Mouse (Mus musculus) CH12.LX (cell line): Measurements from ENCODE around the gene Fam71e1. TPM values are rescaled to one million over a fixed set of nuclear protein-coding genes. Genes with fewer than 3 reads are reported as not detected.

Source experiments
- DNase-seq: peaks from one replicate; pipeline ENCODE4 v3.0.0-alpha.2; 2013; ENCODE audit errors: extremely low read depth
- H3K27ac ChIP-seq: 2 replicates; pipeline ENCODE4 v1.5.1; 2012; ENCODE audit warnings: low read depth, mild to moderate bottlenecking, control low read depth, moderate library complexity; ENCODE audit not compliant: insufficient read depth
- H3K27me3 ChIP-seq: replicated peaks from 2 replicates; pipeline ENCODE3; 2012; ENCODE audit warnings: inconsistent platforms
- H3K36me3 ChIP-seq, 2 experiments: replicated peaks in 1 of 2; 2 replicates each; pipeline versions ENCODE3 to v1.6.1; 2012; ENCODE audit warnings: inconsistent platforms in 1 of 2, low read length in 1 of 2, mild to moderate bottlenecking in 1 of 2, mixed read lengths in 1 of 2, moderate library complexity in 1 of 2; ENCODE audit not compliant: control insufficient read depth in 1 of 2, insufficient read depth in 1 of 2
- H3K4me1 ChIP-seq, 2 experiments: 2 replicates each; pipeline ENCODE4 v1.6.1; 2012; ENCODE audit warnings: inconsistent platforms in 1 of 2, moderate library complexity in 1 of 2; ENCODE audit not compliant: insufficient read depth in 2 of 2, control insufficient read depth in 1 of 2
- H3K4me2 ChIP-seq: 2 replicates; pipeline ENCODE4 v1.6.1; 2012; ENCODE audit warnings: low read depth, mild to moderate bottlenecking, control low read depth; ENCODE audit not compliant: poor library complexity, insufficient read depth, severe bottlenecking
- H3K4me3 ChIP-seq, 3 experiments: fragments of 150-350 bp in 1 of 3; sonication (generic) in 1 of 3; replicated peaks in 1 of 3; 2 replicates each; pipeline versions ENCODE3 to v1.5.1; 2011 to 2012; ENCODE audit warnings: low read depth in 2 of 3, low read length in 2 of 3, mild to moderate bottlenecking in 2 of 3, moderate library complexity in 2 of 3, control low read depth in 1 of 3, improper control_type of control experiment in 1 of 3, inconsistent platforms in 1 of 3, mixed read lengths in 1 of 3; ENCODE audit not compliant: poor library complexity in 1 of 3
- H3K79me2 ChIP-seq: replicated peaks from 2 replicates; pipeline ENCODE4 v1.6.1; 2012; ENCODE audit warnings: mild to moderate bottlenecking, moderate library complexity; ENCODE audit not compliant: control insufficient read depth, poor library complexity, insufficient read depth, severe bottlenecking; ENCODE audit errors: extremely low read depth
- H3K9ac ChIP-seq: 2 replicates; pipeline ENCODE4 v1.6.1; 2012; ENCODE audit warnings: low read depth, mild to moderate bottlenecking, control low read depth, moderate library complexity; ENCODE audit not compliant: insufficient read depth
- H3K9me3 ChIP-seq: replicated peaks from 2 replicates; pipeline ENCODE3; 2012; ENCODE audit warnings: low read length, inconsistent platforms, mixed read lengths
- CHD2 ChIP-seq: IDR thresholded peaks from 2 replicates; pipeline ENCODE4 v1.6.1; 2011; ENCODE audit warnings: low read length, improper control_type of control experiment
- CTCF ChIP-seq, 2 experiments: IDR thresholded peaks in 1 of 2; conservative IDR thresholded peaks in 1 of 2; 2 replicates each; pipeline ENCODE4 v1.5.1; 2011 to 2012; ENCODE audit warnings: low read depth in 2 of 2, low read length in 2 of 2, improper control_type of control experiment in 1 of 2, inconsistent platforms in 1 of 2, mild to moderate bottlenecking in 1 of 2, moderate library complexity in 1 of 2
- E2F4 ChIP-seq: IDR thresholded peaks from 2 replicates; pipeline ENCODE4 v1.6.1; 2011; ENCODE audit warnings: low read depth, low read length, improper control_type of control experiment; ENCODE audit not compliant: insufficient replicate concordance
- MAFK ChIP-seq: IDR thresholded peaks from 2 replicates; pipeline ENCODE4 v1.6.1; 2011; ENCODE audit warnings: low read length, improper control_type of control experiment; ENCODE audit not compliant: insufficient replicate concordance
- MAX ChIP-seq: IDR thresholded peaks from 2 replicates; pipeline ENCODE4 v1.6.1; 2011; ENCODE audit warnings: low read length, improper control_type of control experiment
- MEF2A ChIP-seq: IDR thresholded peaks from 2 replicates; pipeline ENCODE4 v1.6.1; 2014; ENCODE audit warnings: low read depth, mild to moderate bottlenecking, inconsistent platforms, low read length, improper control_type of control experiment, borderline replicate concordance
- MXI1 ChIP-seq: IDR thresholded peaks from 2 replicates; pipeline ENCODE4 v1.6.1; 2011; ENCODE audit warnings: mild to moderate bottlenecking, low read depth, low read length, improper control_type of control experiment
- MYC ChIP-seq: IDR thresholded peaks from 2 replicates; pipeline ENCODE4 v1.6.1; 2011; ENCODE audit warnings: low read depth, mild to moderate bottlenecking, improper control_type of control experiment, low read length
- NELFE ChIP-seq: IDR thresholded peaks from 2 replicates; pipeline ENCODE4 v1.6.1; 2011; ENCODE audit warnings: low read depth, low read length, improper control_type of control experiment
- NRF1 ChIP-seq: IDR thresholded peaks from 2 replicates; pipeline ENCODE4 v1.6.1; 2014; ENCODE audit warnings: low read depth, mild to moderate bottlenecking, inconsistent platforms, low read length, improper control_type of control experiment, moderate library complexity
- PAX5 ChIP-seq: IDR thresholded peaks from 2 replicates; pipeline ENCODE4 v1.6.1; 2012; ENCODE audit warnings: low read length, inconsistent platforms, mixed read lengths
- POLR2A ChIP-seq: IDR thresholded peaks from 2 replicates; pipeline ENCODE4 v1.6.1; 2011; ENCODE audit warnings: low read depth, mild to moderate bottlenecking, improper control_type of control experiment, low read length
- POLR2AphosphoS2 ChIP-seq: IDR thresholded peaks from 2 replicates; pipeline ENCODE4 v1.6.1; 2011; ENCODE audit warnings: low read depth, low read length, improper control_type of control experiment
- RAD21 ChIP-seq: IDR thresholded peaks from 2 replicates; pipeline ENCODE4 v1.6.1; 2011; ENCODE audit warnings: low read depth, mild to moderate bottlenecking, low read length, improper control_type of control experiment, moderate library complexity
- SMC3 ChIP-seq: IDR thresholded peaks from 2 replicates; pipeline ENCODE4 v1.6.1; 2011; ENCODE audit warnings: low read depth, low read length, improper control_type of control experiment
- USF1 ChIP-seq: IDR thresholded peaks from 2 replicates; pipeline ENCODE4 v1.6.1; 2014; ENCODE audit warnings: low read depth, mild to moderate bottlenecking, inconsistent platforms, low read length, improper control_type of control experiment
- ZMIZ1 ChIP-seq: IDR thresholded peaks from 2 replicates; pipeline ENCODE4 v1.6.1; 2012; ENCODE audit warnings: low read depth, mild to moderate bottlenecking, inconsistent platforms, low read length, improper control_type of control experiment
- dilution Hi-C: fragments of 300-500 bp; cut with MboI; formaldehyde crosslinking; loops from 2 replicates; pipeline ENCODE4 v1.14.3; 2020; ENCODE audit warnings: low sequenced_read_pairs; ENCODE audit not compliant: extremely low pct_unique_long_range_greater_than_20kb, extremely low pct_ligation_motif_present
- in situ Hi-C: fragments of 300-500 bp; cut with MboI; formaldehyde crosslinking; loops from 3 replicates; pipeline ENCODE4 v1.14.3; 2019; ENCODE audit warnings: low sequenced_read_pairs, low pct_ligation_motif_present, low pct_unique_long_range_greater_than_20kb, mixed read lengths
- polyA plus RNA-seq: library from polyadenylated mRNA; unstranded; fragments of >175 nt; gene quantifications from 2 replicates; pipeline ENCODE4 v1.2.1, GENCODE M21; 2012; ENCODE audit warnings: low read depth; ENCODE audit not compliant: insufficient read length
- total RNA-seq, 2 experiments: library from RNA; depleted of rRNA; stranded (reverse); fragments of 300-350 nt in 1 of 2; fragments of >200 nt in 1 of 2; gene quantifications; 2 replicates each; pipeline ENCODE4 v1.2.3; 2012 to 2014

The Fam71e1 gene
- total and polyA plus RNA-seq, 3 experiments, result 0.39 to 1.2 TPM; not detected in 1

- H3K4me3 ChIP-seq, result no peak overlapping the region
- DNase-seq, result no peak
- in situ Hi-C loops (loop anchor here (5.0 kb wide), 2 partner anchors 45 to 140 kb away; partner anchors contain the start of gene Nr1h2), dilution Hi-C loops (no loop called here)
- no peaks in the 10 kb centered on the region for H3K4me1 ChIP-seq
- peaks cover 14% of the 10 kb centered on the region for H3K9me3 ChIP-seq
- no peaks in the 10 kb centered on the region for H3K79me2 ChIP-seq
- TF ChIP-seq USF1 (no peak), NRF1 (no peak)
- H3K4me2 ChIP-seq, result no peak overlapping the region
- peaks cover 65 to 94% of the 10 kb centered on the region in 2 experiments for H3K36me3 ChIP-seq
- H3K9ac ChIP-seq, result no peak overlapping the region
- H3K27me3 ChIP-seq, result no peaks in the 10 kb centered on the region
- no peak overlapping the region for H3K27ac ChIP-seq
Observed at GRCm38 (mm10) chr7:44507491-44507890, 11.1 kb downstream of the Fam71e1 start.

DNA sequence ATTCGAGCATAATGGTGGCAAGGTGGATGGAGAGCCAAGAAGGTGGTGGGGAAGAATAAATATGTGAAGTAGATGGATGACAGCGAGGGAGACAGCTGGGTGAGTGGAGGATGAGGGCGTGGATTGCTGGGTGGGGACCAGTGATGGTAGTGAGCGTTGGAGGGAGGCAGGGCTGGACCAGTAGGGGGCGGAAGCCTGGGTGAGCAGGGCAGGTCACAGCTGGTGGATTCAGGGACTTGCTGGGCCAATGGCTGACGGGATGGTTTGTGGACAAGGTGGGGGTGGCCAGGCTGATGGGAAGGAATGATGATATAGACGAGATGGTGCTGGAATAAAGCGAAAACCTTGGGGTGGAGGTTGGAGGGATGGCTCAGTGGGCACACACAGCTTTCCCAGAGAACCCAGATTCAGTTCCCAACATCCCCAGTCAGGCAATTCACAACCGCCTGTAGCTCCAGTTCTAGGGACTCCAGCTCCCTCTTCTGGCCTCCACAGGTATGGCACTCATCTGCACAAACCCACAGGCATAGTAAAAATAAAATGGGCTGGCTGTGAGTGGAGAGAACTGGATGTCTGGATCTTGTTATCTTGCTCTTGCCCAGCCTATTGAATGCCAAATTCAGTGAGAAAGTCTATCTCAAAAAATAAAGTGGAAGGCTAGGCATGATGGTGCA lies 23.0 kb downstream of the Fam71e1 start:
- dilution Hi-C loops, result no loop called here
- Histone ChIP-seq H3K4me2 (no peak overlapping the region), H3K27ac (no peak overlapping the region), H3K9me3 (no peaks in the 10 kb centered on the region), H3K9ac (no peak overlapping the region), H3K79me2 (no peaks in the 10 kb centered on the region)
- TF ChIP-seq CTCF (conservative IDR thresholded peaks at IDR 0.05 in 1 of 2, IDR thresholded peaks at IDR 0.05 in 1 of 2; ENCODE audit: low read depth in 2 of 2, low read length in 2 of 2), result peak in 1 of 2 experiments; percentile 60; a peak in 2 of 4 replicates
- no peak for TF ChIP-seq MYC
- no peak for TF ChIP-seq PAX5
- no peak for TF ChIP-seq MEF2A
- no peak for TF ChIP-seq USF1
- TF ChIP-seq ZMIZ1, result no peak
- TF ChIP-seq SMC3, result peak; percentile 36
- peak; percentile 58 for TF ChIP-seq RAD21
- no peak for TF ChIP-seq E2F4
- no peak for TF ChIP-seq NELFE
- TF ChIP-seq MXI1, result no peak
- no peak for TF ChIP-seq MAX
- TF ChIP-seq, all 38 proteins: peak for 3
- Histone ChIP-seq H3K36me3 (peaks cover 17 to 64% of the 10 kb centered on the region in 2 experiments), H3K27me3 (no peaks in the 10 kb centered on the region), H3K4me1 (peaks cover under 1 to 26% of the 10 kb centered on the region in 2 experiments; a peak in 3 of 4 replicates), H3K4me3 (no peak overlapping the region)
- in situ Hi-C loops, result no loop called here
- peak; percentile 45 for DNase-seq

DNA sequence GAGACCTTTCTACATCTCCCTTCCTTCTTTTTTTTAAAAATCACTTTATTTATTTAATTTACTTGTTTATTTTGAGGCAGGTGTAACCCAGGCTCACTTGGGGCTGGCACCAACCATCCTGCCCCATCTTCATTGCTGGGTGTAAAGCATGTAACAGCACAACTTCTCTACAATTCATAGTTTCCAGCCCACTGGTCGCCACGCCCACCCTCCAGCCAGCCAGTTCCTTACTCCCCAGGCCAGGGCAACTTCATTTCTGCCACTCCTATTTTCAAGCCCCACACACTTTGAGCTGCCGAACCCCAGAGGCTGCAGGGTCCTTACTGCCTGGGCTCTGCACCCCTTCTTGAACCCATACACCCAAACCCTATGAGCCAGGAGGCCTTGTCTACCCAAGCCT lies 24.6 kb downstream of the Fam71e1 start:
- Histone ChIP-seq H3K27me3 (no peaks in the 10 kb centered on the region), H3K36me3 (peaks cover 4 to 49% of the 10 kb centered on the region in 2 experiments), H3K4me3 (no peak overlapping the region), H3K79me2 (no peaks in the 10 kb centered on the region), H3K9ac (no peak overlapping the region), H3K9me3 (no peaks in the 10 kb centered on the region), H3K4me2 (no peak overlapping the region), H3K27ac (no peak overlapping the region), H3K4me1 (peaks cover 10 to 42% of the 10 kb centered on the region in 2 experiments; a peak in 3 of 4 replicates)
- no peak for TF ChIP-seq CHD2
- TF ChIP-seq POLR2AphosphoS2, result no peak
- no peak for TF ChIP-seq CTCF (conservative IDR thresholded peaks at IDR 0.05 in 1 of 2, IDR thresholded peaks at IDR 0.05 in 1 of 2; ENCODE audit: low read depth in 2 of 2, low read length in 2 of 2)
- TF ChIP-seq POLR2A, result no peak
- TF ChIP-seq MAFK, result no peak
- in situ Hi-C loops, result no loop called here
- dilution Hi-C loops, result no loop called here
- DNase-seq, result no peak
